Mouse (Mus musculus): ENCODE results near the gene Ttc7. TPM values are rescaled to one million over a fixed set of nuclear protein-coding genes. Genes with fewer than 3 reads are reported as not detected.

The Ttc7 gene
- polyA plus RNA-seq (2016; fragmentation: Nextera tagmentation; extraction: Ambion mirVana), result 3.6 and 3.9 TPM in 2 replicates

DNA sequence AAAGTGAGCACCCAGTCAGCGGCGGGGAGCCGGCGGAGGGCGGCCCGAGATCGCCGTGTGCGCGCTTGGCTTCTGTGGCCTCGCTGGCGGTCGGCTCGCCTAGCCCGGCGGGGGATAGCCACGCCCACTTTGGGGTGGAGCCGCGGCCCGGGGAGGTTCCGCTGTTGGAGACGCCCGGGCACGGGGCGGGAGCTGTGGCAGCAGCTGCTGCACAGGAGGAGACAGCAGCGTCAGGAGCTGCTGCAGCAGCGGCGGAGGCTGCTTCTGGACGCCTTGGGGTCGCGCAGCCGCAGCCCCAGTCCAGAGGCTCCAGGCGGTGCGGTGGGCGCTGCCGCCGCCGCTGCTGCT is at the start of gene Ttc7:
TSS of gene Ttc7 (plus strand) at position 181 of the 348 bp plus-strand sequence.
- DNase-seq (ENCODE audit: low spot score), result peak; percentile 97
- under 1% methylated on average over 25 of the region's 38 CpGs for WGBS
- H3K27ac ChIP-seq, result peak within 1 kb of the TSS; percentile 96
- no peaks in the 10 kb centered on the region for H3K36me3 ChIP-seq
- H3K27me3 ChIP-seq (ENCODE audit: low read depth, poor library complexity, severe bottlenecking), result peaks cover 66% of the 10 kb centered on the region
- H3K9me3 ChIP-seq (replicated peaks), result no peaks in the 10 kb centered on the region
- peaks cover 35% of the 10 kb centered on the region for H3K4me1 ChIP-seq
- peak within 1 kb of the TSS; percentile 84 for H3K4me3 ChIP-seq

DNA sequence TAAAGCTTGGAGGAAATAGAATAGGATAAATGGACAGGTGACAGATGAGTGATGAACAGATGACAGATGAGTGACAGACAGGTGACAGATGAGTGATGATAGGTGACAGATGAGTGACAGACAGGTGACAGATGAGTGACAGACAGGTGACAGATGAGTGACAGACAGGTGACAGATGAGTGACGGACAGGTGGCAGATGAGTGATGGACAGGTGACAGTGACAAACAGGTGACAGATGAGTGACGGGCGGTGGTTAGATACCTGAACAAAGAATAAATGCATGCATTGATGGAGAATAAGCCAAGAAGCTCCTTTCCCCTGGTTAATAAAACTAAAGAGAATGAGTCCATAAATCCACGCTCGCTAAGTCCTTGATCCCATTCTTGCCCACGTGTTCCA is 47.7 kb upstream of the Ttc7 start:
- H3K27me3 ChIP-seq (ENCODE audit: low read depth, poor library complexity, severe bottlenecking), result no peaks in the 10 kb centered on the region; the same call in 1 of the 2 replicates
- peaks cover 31% of the 10 kb centered on the region for H3K4me1 ChIP-seq
- H3K9me3 ChIP-seq (replicated peaks), result no peaks in the 10 kb centered on the region
- H3K4me3 ChIP-seq, result no peak overlapping the region
- H3K36me3 ChIP-seq, result no peaks in the 10 kb centered on the region
- WGBS, result 92% methylated on average over 6 of the region's 6 CpGs
- DNase-seq (ENCODE audit: low spot score), result no peak
- no peak overlapping the region for H3K27ac ChIP-seq

DNA sequence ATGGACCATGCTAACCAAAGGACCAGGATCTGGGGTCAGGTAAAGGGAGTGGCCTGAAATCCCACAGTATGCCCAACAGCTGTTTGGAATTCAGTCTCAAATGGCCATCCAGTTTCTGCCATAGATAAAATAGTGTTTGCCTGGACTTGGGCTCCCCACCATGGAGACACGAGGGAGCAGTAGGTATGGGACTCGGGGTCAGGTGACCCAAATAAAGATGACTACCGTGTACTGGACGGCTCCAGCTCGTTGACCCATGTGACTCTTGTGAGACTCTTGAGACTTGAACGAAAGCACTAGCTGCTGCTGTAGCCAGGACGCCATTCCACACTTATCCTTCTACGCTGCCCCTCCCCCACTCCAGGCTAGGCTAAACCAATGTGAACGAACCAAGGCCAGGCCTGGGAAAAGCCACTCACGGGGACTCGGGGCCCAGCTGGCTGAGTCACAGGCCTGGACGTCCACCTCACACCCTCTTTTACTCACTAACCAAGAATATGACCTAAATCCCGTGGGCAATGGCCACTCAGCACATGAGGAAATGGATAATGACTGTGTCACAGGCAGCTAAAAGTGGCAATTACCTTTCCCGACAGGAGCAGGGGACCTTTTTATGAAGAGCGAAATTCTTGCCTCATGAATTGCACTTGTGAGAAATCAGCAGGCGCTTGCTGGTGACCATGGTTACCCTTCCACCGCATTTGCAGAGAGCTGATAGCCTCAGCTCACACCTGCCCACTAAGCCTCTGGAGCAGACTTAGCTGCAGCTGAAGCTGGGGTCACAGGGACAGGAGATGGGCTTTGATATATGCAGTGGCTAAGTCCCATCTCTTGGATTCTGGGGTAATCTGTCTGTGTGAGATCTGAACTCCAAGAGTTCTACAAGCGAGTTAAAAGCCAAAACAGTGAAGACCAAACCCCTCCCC is 45.7 kb upstream of the Ttc7 start:
- Histone ChIP-seq H3K36me3 (no peaks in the 10 kb centered on the region), H3K27ac (peak overlapping the region; percentile 53)
- 34% methylated on average over 18 of the region's 18 CpGs for WGBS

DNA sequence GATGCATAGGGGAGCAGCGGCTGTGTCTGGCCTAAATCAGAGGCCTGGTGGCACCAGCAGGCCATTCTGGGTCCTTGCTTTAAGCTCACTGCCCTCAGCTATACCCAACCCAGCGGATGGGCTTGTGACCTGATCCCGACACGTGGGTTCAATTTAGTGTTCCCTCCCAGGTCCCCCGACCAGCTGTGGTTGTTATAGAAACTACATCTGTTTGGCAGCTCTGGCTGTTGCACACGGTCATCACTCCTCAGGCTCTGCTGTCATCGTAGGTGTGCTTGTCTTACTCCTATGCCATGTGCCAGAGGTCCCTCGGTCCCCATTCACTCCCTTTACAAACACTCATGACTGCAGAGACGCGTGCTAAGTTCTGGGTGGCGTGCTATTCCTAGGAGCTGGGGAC is 44.9 kb upstream of the Ttc7 start:
- H3K27me3 ChIP-seq (ENCODE audit: low read depth, poor library complexity, severe bottlenecking), result no peaks in the 10 kb centered on the region; the same call in 1 of the 2 replicates
- H3K9me3 ChIP-seq (replicated peaks), result no peaks in the 10 kb centered on the region
- peak; percentile 75 for DNase-seq (ENCODE audit: low spot score)
- H3K4me1 ChIP-seq, result peaks cover 33% of the 10 kb centered on the region
- peak overlapping the region; percentile 53 for H3K27ac ChIP-seq
- H3K36me3 ChIP-seq, result no peaks in the 10 kb centered on the region
- 0 out of 2 replicates have a peak overlapping the region, but pooled peaks have one; percentile 3 for H3K4me3 ChIP-seq
- 57% methylated on average over 11 of the region's 11 CpGs for WGBS

More for the DNA sequence above, 45.7 kb upstream of the Ttc7 start:
- Histone ChIP-seq H3K4me3 (peak overlapping the region; percentile 23; the same call in 1 of the 2 replicates), H3K27me3 (ENCODE audit: low read depth, poor library complexity, severe bottlenecking) (no peaks in the 10 kb centered on the region; the same call in 1 of the 2 replicates), H3K4me1 (peaks cover 33% of the 10 kb centered on the region), H3K9me3 (replicated peaks) (no peaks in the 10 kb centered on the region)
- DNase-seq (ENCODE audit: low spot score), result peak; percentile 81

DNA sequence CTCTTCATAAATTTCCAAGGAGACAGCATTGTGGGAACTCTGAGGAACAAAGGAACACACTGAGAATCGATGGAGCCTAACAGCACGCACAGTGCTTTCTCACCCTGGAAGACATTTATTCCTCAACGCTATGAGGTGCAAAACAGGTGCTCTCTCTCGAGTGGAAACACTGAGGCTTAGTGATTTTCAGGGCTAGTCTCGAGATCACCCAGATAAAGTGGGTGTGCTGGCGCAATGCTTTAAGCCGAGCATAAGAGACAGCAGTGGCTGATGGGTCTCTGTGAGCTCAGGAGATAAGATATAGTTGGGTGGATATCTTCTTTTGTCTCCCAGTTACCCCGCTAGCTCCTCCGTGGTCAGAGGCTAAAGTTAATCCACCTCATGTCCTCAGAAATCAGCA is 36.6 kb upstream of the Ttc7 start:
- no peak overlapping the region for H3K27ac ChIP-seq
- WGBS, result 85% methylated on average over 9 of the region's 9 CpGs
- DNase-seq (ENCODE audit: low spot score), result no peak

DNA sequence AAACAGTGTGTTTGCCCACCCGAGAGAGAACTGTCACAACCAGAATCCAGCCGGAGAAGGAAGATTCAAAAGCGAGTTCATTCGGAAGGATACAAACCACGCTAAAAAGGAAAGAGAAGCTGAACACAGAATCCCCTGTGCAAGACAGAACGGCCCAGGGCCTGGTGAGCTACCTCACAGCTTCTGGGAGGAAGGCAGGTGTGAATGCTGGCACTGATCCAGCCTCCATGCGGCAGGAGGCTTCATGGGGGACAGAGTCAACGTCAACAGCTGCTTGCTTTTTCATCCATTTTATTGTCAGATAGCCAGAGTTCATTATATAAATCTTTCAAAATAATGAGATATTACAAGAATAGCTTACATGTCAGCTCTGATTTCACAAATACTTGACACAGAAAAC is 28.3 kb upstream of the Ttc7 start:
- 87% methylated on average over 8 of the region's 8 CpGs for WGBS
- DNase-seq (ENCODE audit: low spot score), result no peak

More for the DNA sequence above, 36.6 kb upstream of the Ttc7 start:
- Histone ChIP-seq H3K9me3 (replicated peaks) (no peaks in the 10 kb centered on the region), H3K4me3 (no peak overlapping the region), H3K4me1 (peaks cover 17% of the 10 kb centered on the region), H3K27me3 (ENCODE audit: low read depth, poor library complexity, severe bottlenecking) (no peaks in the 10 kb centered on the region), H3K36me3 (no peaks in the 10 kb centered on the region)

DNA sequence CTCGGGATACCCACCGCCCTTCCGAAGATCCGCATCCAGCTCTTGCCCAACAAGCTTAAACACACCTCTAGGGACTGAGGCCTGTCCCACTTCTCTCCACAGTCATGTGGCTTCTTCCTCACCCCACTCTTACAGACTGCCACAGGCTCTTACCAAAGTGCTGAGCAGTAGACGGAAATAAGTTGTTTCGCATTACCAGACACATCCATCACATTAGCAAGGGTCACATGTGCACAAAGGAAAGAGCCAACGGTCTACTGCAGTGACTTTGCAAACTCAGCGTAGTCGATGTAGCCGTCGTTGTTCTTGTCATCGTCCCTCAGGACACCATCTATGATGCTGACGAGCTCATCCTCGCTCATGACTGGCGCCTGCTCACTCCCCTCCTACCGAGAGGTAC is 27.0 kb upstream of the Ttc7 start:
- no peak for DNase-seq (ENCODE audit: low spot score)
- Histone ChIP-seq H3K4me1 (no peaks in the 10 kb centered on the region), H3K27me3 (ENCODE audit: low read depth, poor library complexity, severe bottlenecking) (no peaks in the 10 kb centered on the region), H3K27ac (no peak overlapping the region), H3K9me3 (replicated peaks) (no peaks in the 10 kb centered on the region), H3K36me3 (peaks cover 79% of the 10 kb centered on the region), H3K4me3 (no peak overlapping the region)
- WGBS, result 93% methylated on average over 16 of the region's 16 CpGs

More for the DNA sequence above, 28.3 kb upstream of the Ttc7 start:
- Histone ChIP-seq H3K4me3 (no peak overlapping the region), H3K27me3 (ENCODE audit: low read depth, poor library complexity, severe bottlenecking) (no peaks in the 10 kb centered on the region), H3K4me1 (no peaks in the 10 kb centered on the region), H3K27ac (no peak overlapping the region), H3K36me3 (peaks cover 67% of the 10 kb centered on the region), H3K9me3 (replicated peaks) (no peaks in the 10 kb centered on the region)

DNA sequence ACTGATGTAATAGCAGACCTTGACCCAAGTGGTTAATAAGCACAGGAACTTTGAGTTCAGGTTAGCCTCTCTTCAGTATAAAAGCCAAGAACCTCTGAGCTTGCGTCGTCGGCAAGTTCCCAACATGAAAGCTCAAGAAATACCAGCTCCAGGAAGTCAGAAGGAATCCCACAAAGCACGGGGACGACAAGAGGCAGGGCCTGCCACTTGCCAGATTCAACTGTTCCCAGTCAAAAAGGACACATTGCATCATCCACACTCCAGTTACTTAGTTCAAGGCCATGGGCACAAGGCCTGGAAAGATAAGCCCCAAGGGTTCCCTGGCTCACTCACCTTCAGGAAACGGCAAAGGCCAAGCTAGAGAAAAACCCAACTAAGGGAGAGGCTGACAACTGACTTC is 19.3 kb upstream of the Ttc7 start:
- no peak overlapping the region for H3K4me3 ChIP-seq
- H3K9me3 ChIP-seq (replicated peaks), result no peaks in the 10 kb centered on the region
- no peaks in the 10 kb centered on the region for H3K27me3 ChIP-seq (ENCODE audit: low read depth, poor library complexity, severe bottlenecking)
- no peak overlapping the region for H3K27ac ChIP-seq
- DNase-seq (ENCODE audit: low spot score), result no peak
- peaks cover 58% of the 10 kb centered on the region for H3K36me3 ChIP-seq
- WGBS, result 95% methylated on average over 6 of the region's 6 CpGs
- peaks cover 14% of the 10 kb centered on the region for H3K4me1 ChIP-seq

DNA sequence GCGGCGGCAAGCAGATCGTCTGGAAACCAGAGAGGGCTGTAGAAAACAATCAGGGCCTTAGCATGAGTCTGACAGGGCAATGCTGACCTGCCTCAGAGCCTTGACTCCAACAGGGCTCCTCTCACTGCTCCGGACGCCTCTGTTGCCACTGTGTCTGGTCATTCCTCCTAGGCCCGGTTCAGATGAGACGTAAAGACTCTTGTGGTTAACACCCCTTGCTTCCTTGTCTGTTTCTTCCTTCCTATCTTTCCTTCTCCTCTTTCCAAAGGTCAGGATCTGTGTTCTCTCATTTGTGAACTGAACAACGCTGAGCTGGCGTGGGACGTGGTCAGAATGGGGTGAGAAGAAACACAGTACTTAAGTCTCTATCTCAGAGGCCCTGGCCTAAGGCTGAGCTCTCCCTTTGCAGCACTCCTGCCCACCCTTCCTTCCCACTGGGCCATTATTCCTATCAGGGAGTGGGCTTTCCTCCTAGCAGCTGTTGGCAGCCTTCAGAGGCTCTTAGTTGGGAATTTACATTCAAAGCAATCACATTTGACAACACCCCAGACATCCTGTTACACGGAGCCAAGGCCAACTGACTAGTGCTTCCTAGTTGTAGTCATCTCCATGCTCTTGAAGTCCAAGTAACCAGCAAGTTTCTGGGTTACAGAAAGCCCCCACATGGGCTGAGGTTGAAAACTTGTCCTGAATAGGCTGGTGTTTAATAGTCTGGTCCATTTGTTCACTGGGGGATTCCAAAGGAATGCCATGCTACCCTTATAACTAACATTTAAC is 18.4 kb upstream of the Ttc7 start:
- H3K27me3 ChIP-seq (ENCODE audit: low read depth, poor library complexity, severe bottlenecking), result no peaks in the 10 kb centered on the region
- H3K36me3 ChIP-seq, result peaks cover 51% of the 10 kb centered on the region
- peaks cover 14% of the 10 kb centered on the region for H3K4me1 ChIP-seq
- no peaks in the 10 kb centered on the region for H3K9me3 ChIP-seq (replicated peaks)
- no peak overlapping the region for H3K27ac ChIP-seq
- H3K4me3 ChIP-seq, result peak overlapping the region; percentile 93
- 94% methylated on average over 11 of the region's 11 CpGs for WGBS
- no peak for DNase-seq (ENCODE audit: low spot score)

DNA sequence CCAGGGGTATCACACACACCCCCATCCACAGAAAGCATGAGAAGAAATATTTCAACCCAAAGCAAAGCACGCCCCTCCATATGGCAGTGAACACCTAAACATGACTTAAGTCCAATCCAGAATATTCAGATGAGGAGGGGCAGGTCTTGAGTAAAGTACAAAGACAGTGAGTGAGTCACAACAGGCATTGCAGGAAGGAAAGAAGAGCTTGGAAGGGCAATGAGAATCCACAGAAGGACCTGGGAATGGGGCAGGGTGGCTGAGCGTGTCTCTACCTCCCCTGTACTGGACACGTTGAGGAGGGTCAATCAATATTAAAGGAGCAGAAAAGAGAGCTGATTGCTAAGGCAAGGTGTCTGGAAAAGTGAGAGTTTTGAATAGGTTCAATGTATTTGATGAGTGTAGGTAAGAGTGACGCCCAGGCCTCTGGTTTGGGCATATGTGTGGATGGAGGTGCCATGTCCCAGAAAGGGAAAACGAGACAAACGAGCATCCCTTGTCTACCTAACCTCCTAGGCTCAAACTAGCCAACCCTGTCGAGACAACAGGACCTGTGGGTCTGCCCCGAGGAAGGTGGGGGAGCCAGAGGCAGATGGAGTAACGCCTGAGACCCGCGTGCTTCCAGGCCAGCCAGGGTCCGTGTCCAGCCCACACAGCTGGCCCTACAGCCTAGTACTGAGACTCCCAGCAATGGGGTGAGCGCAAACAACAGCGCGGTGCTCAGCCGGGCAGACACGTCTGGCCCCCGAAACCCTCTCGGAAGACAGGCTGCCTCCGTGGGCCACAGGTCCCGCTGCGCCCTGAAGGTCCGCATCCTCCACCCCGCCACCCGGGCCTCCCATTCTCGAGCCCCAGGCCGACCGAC is 17.5 kb upstream of the Ttc7 start:
- peaks cover 14% of the 10 kb centered on the region for H3K4me1 ChIP-seq
- H3K27ac ChIP-seq, result peak overlapping the region; percentile 93
- no peaks in the 10 kb centered on the region for H3K27me3 ChIP-seq (ENCODE audit: low read depth, poor library complexity, severe bottlenecking)
- H3K4me3 ChIP-seq, result peak overlapping the region; percentile 93
- peaks cover 42% of the 10 kb centered on the region for H3K36me3 ChIP-seq
- 7% methylated on average over 28 of the region's 28 CpGs for WGBS
- DNase-seq (ENCODE audit: low spot score), result no peak
- no peaks in the 10 kb centered on the region for H3K9me3 ChIP-seq (replicated peaks)

DNA sequence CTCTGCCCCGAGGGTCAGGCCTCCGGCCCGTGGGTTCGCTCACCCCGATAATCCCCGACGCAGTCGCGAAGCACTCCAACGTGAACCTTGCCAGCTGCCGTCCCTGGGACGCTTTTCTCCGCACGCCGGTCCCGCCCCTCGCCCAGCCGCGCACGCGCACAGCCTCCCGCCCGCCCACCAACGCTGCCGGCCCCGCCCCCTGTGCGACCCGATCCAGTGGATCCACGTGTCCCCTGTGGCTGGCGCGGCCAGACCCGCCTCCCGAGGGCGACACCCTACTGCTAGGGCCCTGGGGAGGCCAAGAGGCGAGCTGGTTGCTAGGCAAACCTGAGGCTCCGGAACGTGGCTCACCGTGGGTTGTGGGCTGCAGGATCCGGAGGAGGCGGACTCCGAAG is 16.9 kb upstream of the Ttc7 start, which contains the start of gene Mcfd2:
TSS of gene Mcfd2 (minus strand) at position 144 of the 395 bp plus-strand sequence.
- Histone ChIP-seq H3K9me3 (replicated peaks) (no peaks in the 10 kb centered on the region), H3K4me1 (peaks cover 14% of the 10 kb centered on the region), H3K27ac (peak within 1 kb of the TSS; percentile 93), H3K36me3 (peaks cover 36% of the 10 kb centered on the region), H3K27me3 (ENCODE audit: low read depth, poor library complexity, severe bottlenecking) (no peaks in the 10 kb centered on the region), H3K4me3 (peak within 1 kb of the TSS; percentile 93)
- DNase-seq (ENCODE audit: low spot score), result peak; percentile 100
- WGBS, result under 1% methylated on average over 41 of the region's 41 CpGs

DNA sequence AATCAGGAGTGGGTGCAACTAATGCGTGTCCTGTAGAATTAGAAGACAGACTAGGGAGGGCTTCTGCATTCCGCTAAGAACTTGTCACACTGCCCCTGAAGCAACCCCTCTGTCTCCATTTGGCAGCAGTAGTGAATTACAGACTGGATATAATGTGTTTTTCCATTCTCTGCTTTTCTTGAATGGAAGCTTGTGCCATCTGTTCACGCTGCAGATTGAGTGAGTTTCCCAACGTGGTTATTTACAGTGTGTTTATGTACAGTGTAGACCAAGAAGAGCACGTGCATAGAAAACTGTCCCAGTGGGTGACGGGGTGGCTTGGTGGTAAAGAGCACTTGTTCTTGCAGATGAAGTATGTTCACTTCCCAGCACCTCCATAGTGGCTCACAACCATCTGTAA is 13.2 kb upstream of the Ttc7 start:
- Histone ChIP-seq H3K9me3 (replicated peaks) (no peaks in the 10 kb centered on the region), H3K4me1 (peaks cover 9% of the 10 kb centered on the region), H3K36me3 (no peaks in the 10 kb centered on the region), H3K4me3 (no peak overlapping the region), H3K27me3 (ENCODE audit: low read depth, poor library complexity, severe bottlenecking) (no peaks in the 10 kb centered on the region), H3K27ac (no peak overlapping the region)
- no peak for DNase-seq (ENCODE audit: low spot score)
- WGBS, result 86% methylated on average over 6 of the region's 6 CpGs

Measured in limb, embryonic 10.5 days (tissue).